Mouse (Mus musculus) lung, embryonic 14.5 days (tissue): ENCODE measurements around the gene Zc3h12d. TPM values are rescaled to one million over a fixed set of nuclear protein-coding genes. Genes with fewer than 3 reads are reported as not detected.

Experiments used
- ATAC-seq: fragments of 200-750 bp; cut with Nextera tagmentation; 2 replicates; pipeline ENCODE4 v1.8.0; 2017; ENCODE audit warnings: mild to moderate bottlenecking, moderate TSS enrichment, moderate library complexity; ENCODE audit not compliant: insufficient read depth
- DNase-seq: peaks from one replicate; pipeline ENCODE4 v3.0.0-alpha.2; 2015
- H3K27ac ChIP-seq: fragments of 300-500 bp; sonication (generic); 2 replicates; pipeline ENCODE4 v1.5.1; 2014; ENCODE audit warnings: low read depth, mild to moderate bottlenecking, moderate library complexity
- H3K27me3 ChIP-seq: fragments of 300-500 bp; sonication (generic); 2 replicates; pipeline ENCODE4 v1.6.1; 2014; ENCODE audit warnings: low read length, control low read depth; ENCODE audit not compliant: insufficient read depth
- H3K36me3 ChIP-seq: fragments of 300-500 bp; sonication (generic); 2 replicates; pipeline ENCODE4 v1.6.1; 2014; ENCODE audit warnings: control low read depth; ENCODE audit not compliant: insufficient read depth
- H3K4me1 ChIP-seq: fragments of 300-500 bp; sonication (generic); 2 replicates; pipeline ENCODE4 v1.6.1; 2014; ENCODE audit warnings: antibody characterized with exemption, control low read depth; ENCODE audit not compliant: insufficient read depth
- H3K4me2 ChIP-seq: fragments of 300-500 bp; sonication (generic); 2 replicates; pipeline ENCODE4 v1.6.1; 2014; ENCODE audit warnings: mild to moderate bottlenecking
- H3K4me3 ChIP-seq: fragments of 300-500 bp; sonication (generic); 2 replicates; pipeline ENCODE4 v1.5.1; 2014; ENCODE audit warnings: low read depth, low read length
- H3K9ac ChIP-seq: fragments of 300-500 bp; sonication (generic); 2 replicates; pipeline ENCODE4 v1.6.1; 2014
- H3K9me3 ChIP-seq: fragments of 300-500 bp; sonication (generic); 2 replicates; pipeline ENCODE4 v1.6.1; 2016; ENCODE audit warnings: low read depth, low read length, control low read depth
- CTCF ChIP-seq: IDR thresholded peaks from 2 replicates; pipeline ENCODE4 v1.5.1; 2016; ENCODE audit warnings: antibody characterized with exemption, low read depth
- WGBS: fragments of 180-500 bp; shearing (Covaris S2); extraction: QIAGEN DNeasy Blood & Tissue Kit; methylation state at CpG from one replicate; pipeline ENCODE4 v1.1.7; 2014; 5-methylcytosine and 5-hydroxymethylcytosine counted together
- polyA plus RNA-seq: library from polyadenylated mRNA; unstranded; fragments of >200 nt; fragmentation: Nextera tagmentation; extraction: Ambion mirVana; gene quantifications from 2 replicates; pipeline ENCODE4 v1.2.1, GENCODE M21; 2014

Zc3h12d gene
- 0.18 TPM in 2 replicates for polyA plus RNA-seq

DNA sequence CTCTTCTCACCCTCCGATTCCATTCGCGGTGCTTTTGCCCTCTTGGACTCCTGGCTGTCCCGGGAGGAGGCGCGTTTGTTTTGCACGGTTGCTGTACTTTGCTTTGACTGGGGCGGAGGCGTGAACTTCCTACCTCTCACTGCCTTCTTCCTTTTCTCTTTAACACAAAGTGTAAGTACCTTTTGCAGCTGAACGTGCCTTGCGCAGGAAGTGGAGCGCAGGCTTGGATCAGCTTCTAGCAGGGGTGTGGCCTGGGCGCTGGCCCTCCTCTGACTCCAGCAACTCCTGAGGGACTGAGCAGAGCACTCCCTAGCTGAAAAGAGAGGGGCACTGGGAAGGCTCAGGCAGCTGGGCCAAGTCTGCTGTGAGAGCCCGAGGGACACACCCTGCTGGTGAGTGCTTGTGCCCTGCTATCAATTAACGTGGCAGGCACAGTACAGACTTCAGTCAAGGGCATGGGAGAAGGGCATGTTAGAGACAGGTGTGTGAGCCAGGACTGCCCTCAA is at the start of gene Zc3h12d:
Zc3h12d (plus strand) TSS at position 300 of the 506 bp plus-strand sequence.
- Histone ChIP-seq H3K36me3 (no peaks in the 10 kb centered on the region), H3K27me3 (no peaks in the 10 kb centered on the region), H3K27ac (no peak within 1 kb of the TSS), H3K4me3 (peak within 1 kb of the TSS; percentile 28), H3K9ac (peak within 1 kb of the TSS; percentile 38; the same call in 1 of the 2 replicates), H3K4me1 (peaks cover 7% of the 10 kb centered on the region; the same call in 1 of the 2 replicates), H3K4me2 (peak within 1 kb of the TSS; percentile 59), H3K9me3 (no peaks in the 10 kb centered on the region)
- no peak for TF ChIP-seq CTCF
- 4% methylated on average over 15 of the region's 15 CpGs for WGBS
- DNase-seq (peak; percentile 56), ATAC-seq (peak; percentile 81)

- DNase-seq: no peak
- no peaks in the 10 kb centered on the region for H3K9me3 ChIP-seq
- ATAC-seq: no peak
- no peak overlapping the region for H3K4me2 ChIP-seq
- 30% methylated on average over 2 of the region's 2 CpGs for WGBS
- no peak overlapping the region for H3K9ac ChIP-seq
- peaks cover 11% of the 10 kb centered on the region; the same call in 1 of the 2 replicates for H3K36me3 ChIP-seq
- no peak overlapping the region for H3K4me3 ChIP-seq
- H3K27me3 ChIP-seq: no peaks in the 10 kb centered on the region
- H3K4me1 ChIP-seq: no peaks in the 10 kb centered on the region; the same call in 1 of the 2 replicates
- TF ChIP-seq CTCF: no peak
- no peak overlapping the region for H3K27ac ChIP-seq
Measured at GRCm38 (mm10) chr10:7787319-7787718, 45.0 kb upstream of the Zc3h12d start.

DNA sequence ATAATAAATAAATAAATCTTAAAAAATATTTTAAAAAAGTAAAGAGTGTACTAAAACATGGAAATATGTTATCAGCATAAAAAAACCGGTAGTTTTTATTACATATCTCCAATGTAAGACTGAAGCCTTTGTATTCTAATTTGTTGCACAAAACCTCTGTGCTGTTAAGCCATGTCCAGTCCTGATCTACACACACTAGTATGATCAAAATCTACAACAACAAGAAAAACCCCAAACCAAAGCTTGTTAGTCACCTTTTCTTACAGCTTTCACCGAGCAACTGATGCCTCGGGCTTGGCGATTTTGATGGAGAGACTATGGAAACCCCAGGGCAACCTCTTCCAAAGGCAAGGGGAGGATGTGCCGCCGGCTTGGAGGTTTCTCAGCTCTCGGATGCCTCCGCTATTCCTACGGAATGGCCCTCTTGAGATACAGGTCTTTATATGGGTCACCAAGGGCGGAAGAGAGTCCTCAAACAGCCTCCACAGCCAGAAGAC is 40.0 kb upstream of the Zc3h12d start:
- Histone ChIP-seq H3K4me3 (peak overlapping the region; percentile 87), H3K9ac (peak overlapping the region; percentile 94), H3K4me2 (peak overlapping the region; percentile 66), H3K4me1 (no peaks in the 10 kb centered on the region; the same call in 1 of the 2 replicates), H3K27ac (peak overlapping the region; percentile 67), H3K36me3 (peaks cover 21% of the 10 kb centered on the region), H3K27me3 (no peaks in the 10 kb centered on the region), H3K9me3 (no peaks in the 10 kb centered on the region)
- WGBS: 0% methylated on average over 10 of the region's 10 CpGs
- ATAC-seq (no peak; the same call in 1 of the 2 replicates), DNase-seq (no peak)
- no peak for TF ChIP-seq CTCF

GRCm38 (mm10) chr10:7792751-7793385 is 39.4 kb upstream of the Zc3h12d start, which contains the start of the genes Ginm1 and Ppil4:
Ginm1 (minus strand) TSS chr10:7792824.
Ppil4 (plus strand) TSS chr10:7792891.
- WGBS: under 1% methylated on average over 52 of the region's 52 CpGs
- H3K9me3 ChIP-seq: no peaks in the 10 kb centered on the region
- peak within 1 kb of the TSS; percentile 90 for H3K4me2 ChIP-seq
- H3K4me3 ChIP-seq: peak within 1 kb of the TSS; percentile 87
- peak; percentile 93 for ATAC-seq
- H3K27me3 ChIP-seq: no peaks in the 10 kb centered on the region
- peaks cover 27% of the 10 kb centered on the region for H3K36me3 ChIP-seq
- TF ChIP-seq CTCF: no peak
- peak within 1 kb of the TSS; percentile 67 for H3K27ac ChIP-seq
- H3K9ac ChIP-seq: peak within 1 kb of the TSS; percentile 94
- no peaks in the 10 kb centered on the region; the same call in 1 of the 2 replicates for H3K4me1 ChIP-seq
- DNase-seq: peak; percentile 98

- no peak overlapping the region for H3K27ac ChIP-seq
- no peak overlapping the region for H3K4me2 ChIP-seq
- H3K9ac ChIP-seq: no peak overlapping the region
- H3K27me3 ChIP-seq: no peaks in the 10 kb centered on the region
- 87% methylated on average over 3 of the region's 3 CpGs for WGBS
- TF ChIP-seq CTCF: no peak
- H3K4me1 ChIP-seq: no peaks in the 10 kb centered on the region
- no peaks in the 10 kb centered on the region for H3K9me3 ChIP-seq
- peaks cover 90% of the 10 kb centered on the region for H3K36me3 ChIP-seq
- DNase-seq: no peak
- no peak for ATAC-seq
- no peak overlapping the region for H3K4me3 ChIP-seq
Measured at GRCm38 (mm10) chr10:7801258-7801657, 31.0 kb upstream of the Zc3h12d start.

GRCm38 (mm10) chr10:7802519-7803140 is 29.6 kb upstream of the Zc3h12d start:
- no peak for TF ChIP-seq CTCF
- WGBS: 84% methylated on average over 2 of the region's 2 CpGs
- Histone ChIP-seq H3K36me3 (peaks cover 83% of the 10 kb centered on the region), H3K27me3 (no peaks in the 10 kb centered on the region), H3K4me3 (no peak overlapping the region), H3K27ac (no peak overlapping the region), H3K4me1 (no peaks in the 10 kb centered on the region), H3K4me2 (no peak overlapping the region), H3K9me3 (no peaks in the 10 kb centered on the region), H3K9ac (no peak overlapping the region)
- DNase-seq (no peak), ATAC-seq (no peak)

- peak; percentile 89 for DNase-seq
- Histone ChIP-seq H3K4me1 (no peaks in the 10 kb centered on the region), H3K4me2 (no peak overlapping the region), H3K36me3 (peaks cover 81% of the 10 kb centered on the region), H3K9ac (no peak overlapping the region), H3K27ac (no peak overlapping the region), H3K27me3 (no peaks in the 10 kb centered on the region), H3K9me3 (no peaks in the 10 kb centered on the region), H3K4me3 (no peak overlapping the region)
- peak; percentile 75 for TF ChIP-seq CTCF
- WGBS: 35% methylated on average over 2 of the region's 2 CpGs
- ATAC-seq: peak; percentile 44; the same call in 1 of the 2 replicates
Measured at GRCm38 (mm10) chr10:7809937-7810336, 22.3 kb upstream of the Zc3h12d start.
